Mouse (Mus musculus) myocyte (in vitro differentiated cells): Measurements from ENCODE around the gene Mesp1.

Experiments
- CEBPB ChIP-seq: IDR thresholded peaks from 2 replicates; pipeline ENCODE4 v1.6.1; 2011; ENCODE audit warnings: mild to moderate bottlenecking, moderate library complexity; ENCODE audit not compliant: poor library complexity, insufficient read depth, severe bottlenecking
- E2F4 ChIP-seq: IDR thresholded peaks from one replicate; pipeline ENCODE4 v1.6.1; 2011; ENCODE audit warnings: mild to moderate bottlenecking, control low read depth, moderate library complexity; ENCODE audit not compliant: insufficient read depth
- MAX ChIP-seq: IDR thresholded peaks from one replicate; pipeline ENCODE4 v1.6.1; 2011; ENCODE audit warnings: low read depth, mild to moderate bottlenecking, control low read depth
- MYOG ChIP-seq, 3 experiments: IDR thresholded peaks; one replicate each; pipeline ENCODE4 v1.6.1; 2011; ENCODE audit warnings: control low read depth in 2 of 3, low read depth in 2 of 3, mild to moderate bottlenecking in 2 of 3; ENCODE audit not compliant: insufficient read length in 2 of 3, control insufficient read depth in 1 of 3, insufficient read depth in 1 of 3
- POLR2A ChIP-seq: IDR thresholded peaks from one replicate; pipeline ENCODE4 v1.6.1; 2011; ENCODE audit warnings: low read depth, mild to moderate bottlenecking, control low read depth, moderate library complexity; ENCODE audit not compliant: insufficient read length
- REST ChIP-seq: IDR thresholded peaks from one replicate; pipeline ENCODE4 v1.6.1; 2011; ENCODE audit warnings: mild to moderate bottlenecking, control low read depth, moderate library complexity; ENCODE audit not compliant: insufficient read depth, insufficient read length
- SRF ChIP-seq: IDR thresholded peaks from one replicate; pipeline ENCODE4 v1.6.1; 2011; ENCODE audit warnings: low read depth; ENCODE audit not compliant: control insufficient read depth, insufficient read length

- TF ChIP-seq POLR2A, result no peak
- no peak for TF ChIP-seq MYOG (IDR thresholded peaks at IDR 0.05; ENCODE audit: control insufficient read depth in 1 of 3, insufficient read depth in 1 of 3, insufficient read length in 2 of 3, low read depth in 2 of 3)
- no peak for TF ChIP-seq MAX
- TF ChIP-seq E2F4, result no peak
- no peak for TF ChIP-seq SRF
- no peak for TF ChIP-seq CEBPB
- TF ChIP-seq REST, result no peak
Measured at GRCm38 (mm10) chr7:79813409-79813808, 19.8 kb upstream of the Mesp1 start.
